Mouse (Mus musculus) right cerebral cortex, adult 2 months (tissue): ENCODE measurements at regions not wholly inside any gene's neighbourhood (a gene's known extent, or its start where the extent isn't known, plus 50 kb on each side); places are given as distances from the start of the nearest gene placed in this dataset.
"Not testable (repeated sequence)": the region's sequence is repeated elsewhere in the genome, so short reads cannot be mapped to it uniquely, and the experiment has no call there.

ENCODE experiments used
- DNase-seq, 2 experiments: peaks; one replicate each; pipeline ENCODE4 v3.0.0; 2021 to 2022; ENCODE audit warnings: low spot score in 2 of 2

- DNase-seq: no peak
Observed at GRCm38 (mm10) chrX:76077781-76078180, 186.3 kb upstream of the Cldn34b3 start.

DNA sequence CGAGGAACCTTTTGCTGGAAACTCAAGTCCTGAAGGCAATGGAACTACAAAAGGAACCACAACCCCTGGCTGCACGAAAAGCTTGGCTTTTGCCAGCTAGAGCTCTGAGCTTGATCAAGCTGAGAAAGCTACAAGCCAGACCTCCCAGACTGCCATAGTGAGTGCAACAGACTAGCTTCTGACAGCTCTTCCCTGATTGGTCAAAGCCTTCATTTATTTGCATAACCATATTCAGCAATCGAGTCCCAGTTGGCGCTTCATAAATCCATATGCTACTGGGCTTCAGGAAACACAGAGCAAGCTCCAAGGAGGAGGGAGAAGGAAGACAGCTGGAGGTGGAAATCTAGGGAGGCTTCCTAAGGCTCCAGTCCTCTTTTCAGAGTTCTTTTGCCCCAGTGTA, 181.4 kb upstream of the Cldn34b3 start:
- no peak for DNase-seq

GRCm38 (mm10) chrX:76110763-76111474, 153.2 kb upstream of the Cldn34b3 start:
- no peak for DNase-seq

GRCm38 (mm10) chrX:76116086-76116485, 148.0 kb upstream of the Cldn34b3 start:
- DNase-seq: no peak

GRCm38 (mm10) chrX:76116562-76116961, 147.5 kb upstream of the Cldn34b3 start:
- no peak for DNase-seq

GRCm38 (mm10) chrX:76120936-76121335, 143.2 kb upstream of the Cldn34b3 start:
- no peak for DNase-seq

GRCm38 (mm10) chrX:76123355-76123754, 140.7 kb upstream of the Cldn34b3 start:
- no peak for DNase-seq

DNA sequence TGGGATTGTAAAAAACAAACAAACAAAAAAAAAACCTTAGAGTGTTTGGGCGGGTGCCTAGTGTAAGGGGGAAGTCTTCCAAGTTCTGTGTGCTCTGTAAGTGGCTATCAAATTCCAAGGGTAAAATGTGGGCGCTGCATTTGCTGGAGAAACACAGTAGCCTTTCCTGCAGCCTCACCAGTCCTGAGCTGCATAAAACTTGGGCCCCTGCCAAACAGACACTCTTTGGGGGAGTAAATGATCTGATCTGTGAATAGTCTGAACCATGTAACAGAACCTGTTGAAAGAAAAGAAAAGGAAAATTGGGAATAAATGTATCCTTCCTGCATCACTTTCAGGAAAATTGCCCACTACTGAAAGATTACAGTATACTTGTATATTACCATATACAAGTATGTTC, 126.4 kb upstream of the Cldn34b3 start:
- DNase-seq: no peak

DNA sequence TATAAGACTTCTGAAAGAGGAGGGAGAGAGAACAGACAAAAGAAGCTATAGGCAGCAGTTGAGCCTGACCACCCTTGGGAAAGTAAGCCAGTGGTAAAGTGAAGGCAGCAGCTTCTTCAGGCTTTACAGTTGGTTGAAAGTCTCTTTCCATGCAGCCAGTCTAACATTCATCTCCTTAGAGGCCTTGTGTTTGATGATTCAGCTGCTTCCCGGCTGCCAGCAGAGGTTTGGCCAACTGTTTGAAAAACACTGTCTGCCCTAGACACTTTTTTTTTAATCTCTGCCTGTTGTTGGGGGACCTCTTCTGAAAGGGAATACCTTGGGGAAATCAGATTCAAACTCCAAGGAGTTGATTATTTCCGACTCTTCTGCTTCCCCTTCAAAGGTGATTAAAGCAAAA, 123.1 kb upstream of the Cldn34b3 start:
- no peak for DNase-seq

- DNase-seq: not testable (repeated sequence)
Observed at GRCm38 (mm10) chrX:76174806-76175205, 89.3 kb upstream of the Cldn34b3 start.

- peak; percentile 22 to 53 for DNase-seq
Observed at GRCm38 (mm10) chrX:76181446-76182148, 82.5 kb upstream of the Cldn34b3 start.

- DNase-seq: no peak
Observed at GRCm38 (mm10) chrX:76200607-76201006, 63.5 kb upstream of the Cldn34b3 start.

DNA sequence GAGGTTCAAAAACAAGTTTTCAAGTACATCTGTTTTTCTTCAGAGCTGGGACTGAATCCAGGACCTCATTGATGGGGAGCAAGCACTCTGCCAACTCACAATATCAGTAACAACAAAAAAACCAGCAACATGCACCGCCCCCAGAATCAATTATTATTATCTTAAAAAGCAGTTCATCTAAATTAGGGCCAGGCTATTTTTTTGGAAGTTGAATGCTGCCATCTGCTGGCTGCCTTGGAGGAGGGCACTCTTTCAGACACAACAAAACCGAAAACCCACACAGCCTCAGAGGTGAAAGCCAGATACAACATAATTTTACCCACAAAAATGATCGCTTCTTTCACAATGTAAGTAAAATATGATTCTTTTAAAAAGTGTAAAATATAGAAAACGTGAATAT, 62.7 kb upstream of the Cldn34b3 start:
- DNase-seq: peak; percentile 28 to 44
